Mouse (Mus musculus) kidney, adult 2 months (tissue): ENCODE results near the gene Inka2. TPM values are rescaled to one million over a fixed set of nuclear protein-coding genes. Genes with fewer than 3 reads are reported as not detected.

ENCODE experiments used
- DNase-seq: peaks from one replicate; pipeline ENCODE4 v3.0.0; 2021
- H3K27ac ChIP-seq: fragments of 200-500 bp; 2 replicates; pipeline ENCODE4 v1.5.1; 2012; ENCODE audit warnings: low read depth, low read length, control low read depth, inconsistent platforms; ENCODE audit not compliant: insufficient read depth
- H3K27me3 ChIP-seq: fragments of 200-500 bp; replicated peaks from 2 replicates; pipeline ENCODE4 v1.6.1; 2012; ENCODE audit warnings: mild to moderate bottlenecking, moderate library complexity, low read length, inconsistent platforms; ENCODE audit not compliant: control insufficient read depth, insufficient read depth
- H3K36me3 ChIP-seq: fragments of 200-500 bp; 2 replicates; pipeline ENCODE4 v1.6.1; 2012; ENCODE audit warnings: mild to moderate bottlenecking, moderate library complexity, low read length, inconsistent platforms; ENCODE audit not compliant: control insufficient read depth, insufficient read depth
- H3K4me1 ChIP-seq: fragments of 200-500 bp; 2 replicates; pipeline ENCODE4 v1.6.1; 2011; ENCODE audit warnings: low read length; ENCODE audit not compliant: control insufficient read depth, insufficient read depth
- H3K4me3 ChIP-seq: fragments of 200-500 bp; 2 replicates; pipeline ENCODE4 v1.5.1; 2011; ENCODE audit warnings: mild to moderate bottlenecking, low read depth, low read length, control low read depth; ENCODE audit not compliant: insufficient read depth
- CTCF ChIP-seq: fragments of 200-500 bp; conservative IDR thresholded peaks from 2 replicates; pipeline ENCODE4 v1.5.1; 2011; ENCODE audit warnings: low read depth, mild to moderate bottlenecking, control low read depth, low read length, moderate library complexity, mixed read lengths; ENCODE audit not compliant: insufficient read depth, insufficient read length
- POLR2A ChIP-seq: fragments of 200-500 bp; IDR thresholded peaks from one replicate; pipeline ENCODE4 v1.6.1; 2011; ENCODE audit warnings: low read depth, low read length, control low read depth
- WGBS: fragments of 180-500 bp; shearing (Covaris S2); methylation state at CpG from one replicate; pipeline ENCODE4 v1.1.7; 2018; 5-methylcytosine and 5-hydroxymethylcytosine counted together
- polyA plus RNA-seq: library from polyadenylated mRNA; depleted of rRNA; stranded (reverse); fragments of >200 nt; gene quantifications from 2 replicates; pipeline ENCODE4 v1.2.3, GENCODE M21; 2012; rRNA removed

Inka2 gene
- polyA plus RNA-seq, 1 experiment, result 0.64 TPM

GRCm38 (mm10) chr3:105763132-105763851 is 58.9 kb downstream of the Inka2 start:
- TF ChIP-seq CTCF, result no peak
- no peaks in the 10 kb centered on the region for H3K27me3 ChIP-seq
- 48% methylated on average over 4 of the region's 4 CpGs for WGBS
- no peaks in the 10 kb centered on the region for H3K36me3 ChIP-seq
- no peak overlapping the region for H3K27ac ChIP-seq
- no peak for DNase-seq
- peaks cover 7% of the 10 kb centered on the region for H3K4me1 ChIP-seq
- H3K4me3 ChIP-seq, result no peak overlapping the region

DNA sequence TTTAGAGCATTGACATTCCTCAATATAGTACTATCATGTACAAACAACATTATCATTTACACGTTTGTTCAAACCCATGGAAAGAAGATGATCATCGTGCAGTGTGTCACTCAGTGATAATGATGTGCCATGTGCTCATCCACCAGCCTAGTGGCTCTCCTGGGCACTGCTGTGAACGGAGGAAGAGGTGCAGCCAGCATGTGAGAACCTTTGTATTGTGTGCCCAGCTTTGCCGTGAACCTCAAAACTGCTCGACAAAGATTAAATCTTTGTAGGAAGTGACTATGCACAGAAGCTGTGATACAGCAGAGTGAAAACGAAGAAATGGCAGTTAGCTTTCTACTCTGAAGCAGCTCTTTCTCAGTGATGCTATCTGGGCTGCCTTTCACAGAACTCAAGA is 64.1 kb downstream of the Inka2 start:
- no peak for DNase-seq
- no peaks in the 10 kb centered on the region for H3K27me3 ChIP-seq
- peaks cover under 1% of the 10 kb centered on the region for H3K4me1 ChIP-seq
- WGBS, result 71% methylated on average over 6 of the region's 6 CpGs
- H3K36me3 ChIP-seq, result no peaks in the 10 kb centered on the region
- TF ChIP-seq CTCF (no peak), POLR2A (no peak)
- H3K27ac ChIP-seq, result no peak overlapping the region
- no peak overlapping the region for H3K4me3 ChIP-seq

DNA sequence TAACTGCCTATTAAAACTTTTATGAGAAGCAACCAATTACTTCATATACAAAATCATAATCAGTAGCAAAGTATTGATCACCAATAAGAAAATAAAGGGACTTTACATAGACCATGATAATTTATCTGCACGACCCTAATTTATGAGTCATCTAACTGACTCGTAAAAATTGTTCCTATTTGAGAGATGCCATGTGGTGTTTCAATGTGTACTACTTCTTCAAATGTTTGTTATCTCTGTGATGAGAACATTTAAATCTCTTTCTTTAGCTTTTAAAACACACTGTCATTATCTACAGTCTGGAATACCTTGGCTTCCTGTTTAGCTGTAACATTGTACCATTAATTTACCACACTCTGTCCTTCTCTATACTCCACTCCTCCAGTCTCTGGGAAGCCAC is 65.0 kb downstream of the Inka2 start:
- no peak overlapping the region for H3K27ac ChIP-seq
- TF ChIP-seq POLR2A, result no peak
- TF ChIP-seq CTCF, result no peak
- H3K36me3 ChIP-seq, result no peaks in the 10 kb centered on the region
- no peaks in the 10 kb centered on the region; the same call in 1 of the 2 replicates for H3K4me1 ChIP-seq
- H3K27me3 ChIP-seq, result no peaks in the 10 kb centered on the region
- no peak overlapping the region for H3K4me3 ChIP-seq
- DNase-seq, result no peak
- 72% methylated on average over 2 of the region's 2 CpGs for WGBS

Other genes with a start within 250 kb of the Inka2 start
- gene Ddx20, start 17.0 kb upstream of the Inka2 start, polyA plus RNA-seq, result 6.5 and 9.1 TPM in 2 replicates
- 7.9 and 14.3 TPM in 2 replicates for gene Rap1a, start 96.7 kb downstream of the Inka2 start, polyA plus RNA-seq
- 0.19 and 0.20 TPM in 2 replicates for gene Adora3, start 166.3 kb downstream of the Inka2 start, polyA plus RNA-seq
- 0.28 TPM in 1 of 2 replicates, not detected in the other for gene Tmigd3, start 166.3 kb downstream of the Inka2 start, polyA plus RNA-seq
- gene I830077J02Rik, start 228.1 kb downstream of the Inka2 start, polyA plus RNA-seq, result 0.57 and 1.4 TPM in 2 replicates